Mouse (Mus musculus) embryonic facial prominence, embryonic 11.5 days (tissue): ENCODE results near the gene Fosl1. TPM values are rescaled to one million over a fixed set of nuclear protein-coding genes. Genes with fewer than 3 reads are reported as not detected.
A peak's percentile ranks its signal among the peaks of the same experiment; 100 is the strongest.

Source experiments
- ATAC-seq: fragments of 200-750 bp; cut with Nextera tagmentation; replicated peaks from 2 replicates; pipeline ENCODE4 v1.8.0; 2017; ENCODE audit warnings: low read depth; ENCODE audit not compliant: insufficient number of reproducible peaks, low FRiP score, low TSS enrichment
- DNase-seq: peaks from one replicate; pipeline ENCODE4 v3.0.0-alpha.2; 2015; ENCODE audit warnings: low spot score
- H3K27ac ChIP-seq: fragments of 300-500 bp; sonication (generic); replicated peaks from 2 replicates; pipeline ENCODE4 v1.5.1; 2014; ENCODE audit warnings: mild to moderate bottlenecking, low read depth, low read length, control low read depth
- H3K27me3 ChIP-seq: fragments of 300-500 bp; sonication (generic); 2 replicates; pipeline ENCODE4 v1.6.1; 2014; ENCODE audit warnings: mild to moderate bottlenecking, low read length, moderate library complexity, mixed read lengths; ENCODE audit not compliant: control insufficient read depth, insufficient read depth
- H3K36me3 ChIP-seq: fragments of 300-500 bp; sonication (generic); replicated peaks from 2 replicates; pipeline ENCODE4 v1.6.1; 2014; ENCODE audit warnings: low read depth, mild to moderate bottlenecking, low read length, moderate library complexity, mixed read lengths; ENCODE audit not compliant: control insufficient read depth, insufficient read depth
- H3K4me1 ChIP-seq: fragments of 300-500 bp; sonication (generic); 2 replicates; pipeline ENCODE4 v1.6.1; 2014; ENCODE audit warnings: low read length, mixed read lengths; ENCODE audit not compliant: control insufficient read depth, insufficient read depth
- H3K4me2 ChIP-seq: fragments of 300-500 bp; sonication (generic); 2 replicates; pipeline ENCODE4 v1.6.1; 2014; ENCODE audit warnings: low read depth, mild to moderate bottlenecking, control low read depth, low read length, moderate library complexity
- H3K4me3 ChIP-seq: fragments of 300-500 bp; sonication (generic); 2 replicates; pipeline ENCODE4 v1.5.1; 2014; ENCODE audit warnings: low read depth, low read length, control low read depth
- H3K9ac ChIP-seq: fragments of 300-500 bp; sonication (generic); replicated peaks from 2 replicates; pipeline ENCODE4 v1.6.1; 2014; ENCODE audit warnings: mild to moderate bottlenecking, control low read depth, low read length
- H3K9me3 ChIP-seq: fragments of 300-500 bp; sonication (generic); replicated peaks from 2 replicates; pipeline ENCODE4 v1.6.1; 2016; ENCODE audit warnings: mild to moderate bottlenecking, low read length, inconsistent platforms, mixed read lengths; ENCODE audit not compliant: control insufficient read depth
- WGBS: fragments of 180-500 bp; shearing (Covaris S2); extraction: QIAGEN DNeasy Blood & Tissue Kit; methylation state at CpG from one replicate; pipeline ENCODE4 v1.1.7; 2014; 5-methylcytosine and 5-hydroxymethylcytosine counted together
- polyA plus RNA-seq: library from polyadenylated mRNA; unstranded; fragments of >200 nt; fragmentation: Nextera tagmentation; extraction: Ambion mirVana; gene quantifications from 2 replicates; pipeline ENCODE4 v1.2.1, GENCODE M21; 2014

The Fosl1 gene
- polyA plus RNA-seq, 1 experiment from 2014 or later, result not detected

GRCm38 (mm10) chr19:5433951-5434350 is 13.4 kb upstream of the Fosl1 start:
- H3K27me3 ChIP-seq, result no peaks in the 10 kb centered on the region
- H3K4me1 ChIP-seq, result peaks cover 4% of the 10 kb centered on the region; the same call in 1 of the 2 replicates
- ATAC-seq (no peak), DNase-seq (no peak)
- no peak overlapping the region; the same call in 1 of the 2 replicates for H3K4me3 ChIP-seq
- 66% methylated on average over 7 of the region's 7 CpGs for WGBS
- H3K9me3 ChIP-seq, result no peaks in the 10 kb centered on the region
- peak overlapping the region; percentile 64; the same call in 1 of the 2 replicates for H3K4me2 ChIP-seq
- H3K9ac ChIP-seq, result no peak overlapping the region; the same call in 1 of the 2 replicates
- no peak overlapping the region for H3K27ac ChIP-seq
- H3K36me3 ChIP-seq, result no peaks in the 10 kb centered on the region

- no peak for DNase-seq
- Histone ChIP-seq H3K27me3 (peaks cover 27% of the 10 kb centered on the region), H3K9me3 (0 out of 2 replicates have a peak, but pooled peaks cover 3% of the 10 kb centered on the region), H3K27ac (no peak overlapping the region), H3K4me1 (peaks cover 8% of the 10 kb centered on the region), H3K9ac (no peak overlapping the region), H3K4me3 (no peak overlapping the region), H3K4me2 (no peak overlapping the region), H3K36me3 (no peaks in the 10 kb centered on the region)
- WGBS, result 66% methylated on average over 9 of the region's 9 CpGs
- ATAC-seq, result no peak
Observed at GRCm38 (mm10) chr19:5444371-5444908, 2.9 kb upstream of the Fosl1 start.

GRCm38 (mm10) chr19:5444954-5445353 is 2.4 kb upstream of the Fosl1 start:
- peaks cover 31% of the 10 kb centered on the region for H3K27me3 ChIP-seq

GRCm38 (mm10) chr19:5445747-5446146 is 1.6 kb upstream of the Fosl1 start:
- Histone ChIP-seq H3K36me3 (no peaks in the 10 kb centered on the region), H3K4me1 (peaks cover 8% of the 10 kb centered on the region), H3K27me3 (peaks cover 35% of the 10 kb centered on the region), H3K4me2 (no peak overlapping the region), H3K4me3 (no peak overlapping the region), H3K27ac (no peak overlapping the region), H3K9me3 (no peaks in the 10 kb centered on the region), H3K9ac (no peak overlapping the region)
- ATAC-seq (no peak), DNase-seq (no peak)
- 91% methylated on average over 5 of the region's 5 CpGs for WGBS

More at GRCm38 (mm10) chr19:5444954-5445353, 2.4 kb upstream of the Fosl1 start:
- no peak overlapping the region for H3K9ac ChIP-seq
- H3K4me2 ChIP-seq, result no peak overlapping the region
- no peak overlapping the region for H3K27ac ChIP-seq
- H3K36me3 ChIP-seq, result no peaks in the 10 kb centered on the region
- ATAC-seq, result no peak
- no peak overlapping the region for H3K4me3 ChIP-seq
- no peak for DNase-seq
- 0 out of 2 replicates have a peak, but pooled peaks cover 3% of the 10 kb centered on the region for H3K9me3 ChIP-seq
- H3K4me1 ChIP-seq, result peaks cover 8% of the 10 kb centered on the region
- WGBS, result 30% methylated on average over 7 of the region's 7 CpGs

- peak; percentile 35; the same call in 1 of the 2 replicates for ATAC-seq
- Histone ChIP-seq H3K4me2 (peak overlapping the region; percentile 91), H3K9ac (no peak overlapping the region), H3K4me3 (peak overlapping the region; percentile 50), H3K27me3 (peaks cover 35% of the 10 kb centered on the region), H3K27ac (no peak overlapping the region), H3K36me3 (no peaks in the 10 kb centered on the region), H3K4me1 (peaks cover 8% of the 10 kb centered on the region), H3K9me3 (no peaks in the 10 kb centered on the region)
- DNase-seq, result no peak
- WGBS, result 7% methylated on average over 36 of the region's 36 CpGs
Observed at GRCm38 (mm10) chr19:5448354-5449150, 1.2 kb downstream of the Fosl1 start.

GRCm38 (mm10) chr19:5449673-5450072 is 2.3 kb downstream of the Fosl1 start:
- WGBS, result 83% methylated on average over 3 of the region's 3 CpGs

GRCm38 (mm10) chr19:5451766-5452165 is 4.4 kb downstream of the Fosl1 start:
- no peak for ATAC-seq

More at GRCm38 (mm10) chr19:5449673-5450072, 2.3 kb downstream of the Fosl1 start:
- Histone ChIP-seq H3K27ac (no peak overlapping the region), H3K9ac (no peak overlapping the region), H3K36me3 (no peaks in the 10 kb centered on the region), H3K27me3 (peaks cover 35% of the 10 kb centered on the region), H3K4me3 (no peak overlapping the region), H3K4me2 (no peak overlapping the region), H3K4me1 (peaks cover 8% of the 10 kb centered on the region), H3K9me3 (no peaks in the 10 kb centered on the region)
- ATAC-seq (no peak), DNase-seq (no peak)

GRCm38 (mm10) chr19:5455037-5455436 is 7.7 kb downstream of the Fosl1 start:
- DNase-seq (no peak), ATAC-seq (no peak)
- H3K9ac ChIP-seq, result no peak overlapping the region
- H3K4me3 ChIP-seq, result no peak overlapping the region
- no peaks in the 10 kb centered on the region for H3K9me3 ChIP-seq
- WGBS, result 87% methylated on average over 12 of the region's 12 CpGs
- no peak overlapping the region for H3K4me2 ChIP-seq
- peaks cover 3% of the 10 kb centered on the region; the same call in 1 of the 2 replicates for H3K27me3 ChIP-seq
- H3K4me1 ChIP-seq, result peaks cover 6% of the 10 kb centered on the region; the same call in 1 of the 2 replicates
- H3K36me3 ChIP-seq, result no peaks in the 10 kb centered on the region
- H3K27ac ChIP-seq, result no peak overlapping the region

More at GRCm38 (mm10) chr19:5451766-5452165, 4.4 kb downstream of the Fosl1 start:
- DNase-seq, result no peak
- 73% methylated on average over 6 of the region's 6 CpGs for WGBS
- Histone ChIP-seq H3K27me3 (peaks cover 33% of the 10 kb centered on the region), H3K27ac (no peak overlapping the region), H3K9me3 (no peaks in the 10 kb centered on the region), H3K4me1 (peaks cover 12% of the 10 kb centered on the region), H3K4me2 (no peak overlapping the region), H3K4me3 (no peak overlapping the region), H3K36me3 (no peaks in the 10 kb centered on the region), H3K9ac (no peak overlapping the region)
